Mouse (Mus musculus) lung, adult 10 weeks (tissue): Measurements from ENCODE around the gene Gp1ba. TPM values are rescaled to one million over a fixed set of nuclear protein-coding genes. Genes with fewer than 3 reads are reported as not detected.

ENCODE experiments used
- polyA plus RNA-seq: library from polyadenylated mRNA; stranded (reverse); fragments of 350-450 nt; fragmentation: Illumina TruSeq; extraction: RNeasy Lipid Tissue Mini Kit (QIAGEN cat#74804); gene quantifications from one replicate; pipeline ENCODE4 v1.2.3, GENCODE M21; 2014; ENCODE audit warnings: low read depth, low replicate concordance; ENCODE audit not compliant: insufficient read depth

Gene Gp1ba
- polyA plus RNA-seq, result 0.30 TPM

GRCm38 (mm10) chr11:70638714-70639278, at the start of gene Gp1ba:
Gp1ba (plus strand) TSS chr11:70639122.

GRCm38 (mm10) chr11:70615516-70616093, 23.3 kb upstream of the Gp1ba start, which contains the start of gene 4930544D05Rik:
4930544D05Rik (plus strand) TSS chr11:70615848.

GRCm38 (mm10) chr11:70619101-70619500, 19.8 kb upstream of the Gp1ba start, which contains the start of gene Chrne:
Chrne (minus strand) TSS chr11:70619216.

GRCm38 (mm10) chr11:70646691-70647650, 8.0 kb downstream of the Gp1ba start, which contains the start of the genes Rnf167 and Slc25a11:
Rnf167 (plus strand) TSS chr11:70647235.
Slc25a11 (minus strand) TSS chr11:70647479.

GRCm38 (mm10) chr11:70654198-70654922, 15.4 kb downstream of the Gp1ba start, which contains the start of gene Pfn1:
Pfn1 (minus strand) TSS chr11:70654644.

GRCm38 (mm10) chr11:70656964-70657363, 18.0 kb downstream of the Gp1ba start, which contains the start of gene Eno3:
Eno3 (plus strand) TSS chr11:70657202.

GRCm38 (mm10) chr11:70668771-70669505, 30.0 kb downstream of the Gp1ba start, which contains the start of gene Spag7:
Spag7 (minus strand) TSS chr11:70669416.

GRCm38 (mm10) chr11:70687601-70688199, 48.8 kb downstream of the Gp1ba start, which contains the start of gene Camta2:
Camta2 (minus strand) TSS chr11:70688105.

Other genes with a start within 250 kb of the Gp1ba start
- 9.8 TPM for gene Pelp1, start 229.1 kb upstream of the Gp1ba start, polyA plus RNA-seq
- gene Arrb2, start 206.5 kb upstream of the Gp1ba start, polyA plus RNA-seq, result 37.6 TPM
- gene Med11, start 187.2 kb upstream of the Gp1ba start, polyA plus RNA-seq, result 52.9 TPM
- 3.2 TPM for gene Zmynd15, start 179.7 kb upstream of the Gp1ba start, polyA plus RNA-seq
- 59.8 TPM for gene Cxcl16, start 179.1 kb upstream of the Gp1ba start, polyA plus RNA-seq
- 0.25 TPM for gene Tm4sf5, start 133.9 kb upstream of the Gp1ba start, polyA plus RNA-seq
- 0.55 TPM for gene Vmo1, start 124.5 kb upstream of the Gp1ba start, polyA plus RNA-seq
- not detected for gene Gltpd2, start 119.9 kb upstream of the Gp1ba start, polyA plus RNA-seq
- gene Psmb6, start 113.8 kb upstream of the Gp1ba start, polyA plus RNA-seq, result 296 TPM
- gene Gm40193, start 106.2 kb upstream of the Gp1ba start, polyA plus RNA-seq, result not detected
- gene Pld2, start 99.1 kb upstream of the Gp1ba start, polyA plus RNA-seq, result 9.6 TPM
- gene Mink1, start 76.2 kb upstream of the Gp1ba start, polyA plus RNA-seq, result 24.0 TPM
- gene 4930544D05Rik, start 23.3 kb upstream of the Gp1ba start, polyA plus RNA-seq, result not detected
- 0.14 TPM for gene Chrne, start 19.9 kb upstream of the Gp1ba start, polyA plus RNA-seq
- gene Rnf167, start 8.1 kb downstream of the Gp1ba start, polyA plus RNA-seq, result 71.5 TPM
- 77.2 TPM for gene Slc25a11, start 8.4 kb downstream of the Gp1ba start, polyA plus RNA-seq
- gene Pfn1, start 15.5 kb downstream of the Gp1ba start, polyA plus RNA-seq, result 578 TPM
- gene Eno3, start 18.1 kb downstream of the Gp1ba start, polyA plus RNA-seq, result 26.5 TPM
- gene Spag7, start 30.3 kb downstream of the Gp1ba start, polyA plus RNA-seq, result 78.5 TPM
- 9.8 TPM for gene Camta2, start 49.0 kb downstream of the Gp1ba start, polyA plus RNA-seq
- gene Inca1, start 61.0 kb downstream of the Gp1ba start, polyA plus RNA-seq, result 2.0 TPM
- 56.7 TPM for gene Kif1c, start 61.4 kb downstream of the Gp1ba start, polyA plus RNA-seq
- 1.7 TPM for gene Zfp3, start 125.1 kb downstream of the Gp1ba start, polyA plus RNA-seq
- gene Scimp, start 173.5 kb downstream of the Gp1ba start, polyA plus RNA-seq, result 6.1 TPM
- 11.3 TPM for gene Rabep1, start 205.7 kb downstream of the Gp1ba start, polyA plus RNA-seq